Mouse (Mus musculus): Measurements from ENCODE around the gene Me1.

- no peak for TF ChIP-seq POLR2A (IDR thresholded peaks at IDR 0.05; ENCODE audit: low read depth, low read length)
- TF ChIP-seq CTCF (conservative IDR thresholded peaks at IDR 0.05; ENCODE audit: insufficient read depth, insufficient read length, low read depth, low read length): no peak
These were observed 18.3 kb upstream of the Me1 start for GRCm38 (mm10) chr9:86714089-86714488.

Data from kidney, adult 2 months (tissue).